Mouse (Mus musculus) intestine, embryonic 16.5 days (tissue): ENCODE measurements around the gene Gpr39. TPM values are rescaled to one million over a fixed set of nuclear protein-coding genes. Genes with fewer than 3 reads are reported as not detected.

Source experiments
- ATAC-seq: fragments of 200-750 bp; cut with Nextera tagmentation; 2 replicates; pipeline ENCODE4 v1.8.0; 2017; ENCODE audit warnings: moderate TSS enrichment, moderate library complexity
- H3K27ac ChIP-seq: fragments of 300-500 bp; sonication (generic); 2 replicates; pipeline ENCODE4 v1.5.1; 2014; ENCODE audit warnings: mild to moderate bottlenecking, low read length
- H3K27me3 ChIP-seq: fragments of 300-500 bp; sonication (generic); replicated peaks from 2 replicates; pipeline ENCODE4 v1.6.1; 2014; ENCODE audit warnings: low read length, control low read depth, mixed read lengths; ENCODE audit not compliant: control insufficient read depth, insufficient read depth
- H3K36me3 ChIP-seq: fragments of 300-500 bp; sonication (generic); 2 replicates; pipeline ENCODE4 v1.6.1; 2014; ENCODE audit warnings: low read length, control low read depth; ENCODE audit not compliant: control insufficient read depth, insufficient read depth
- H3K4me1 ChIP-seq: fragments of 300-500 bp; sonication (generic); 2 replicates; pipeline ENCODE4 v1.6.1; 2014; ENCODE audit warnings: low read length, control low read depth, mixed read lengths; ENCODE audit not compliant: control insufficient read depth, insufficient read depth
- H3K4me2 ChIP-seq: fragments of 300-500 bp; sonication (generic); 2 replicates; pipeline ENCODE4 v1.6.1; 2014; ENCODE audit warnings: low read depth, low read length, control low read depth
- H3K4me3 ChIP-seq: fragments of 300-500 bp; sonication (generic); 2 replicates; pipeline ENCODE4 v1.5.1; 2014; ENCODE audit warnings: mild to moderate bottlenecking, low read length
- H3K9ac ChIP-seq: fragments of 300-500 bp; sonication (generic); 2 replicates; pipeline ENCODE4 v1.6.1; 2014; ENCODE audit warnings: low read depth, low read length
- H3K9me3 ChIP-seq: fragments of 300-500 bp; sonication (generic); 2 replicates; pipeline ENCODE4 v1.6.1; 2016; ENCODE audit warnings: low read length, control low read depth; ENCODE audit not compliant: control insufficient read depth
- WGBS: fragments of 180-500 bp; shearing (Covaris S2); extraction: QIAGEN DNeasy Blood & Tissue Kit; methylation state at CpG from one replicate; pipeline ENCODE4 v1.1.7; 2014; 5-methylcytosine and 5-hydroxymethylcytosine counted together
- polyA plus RNA-seq: library from polyadenylated mRNA; unstranded; fragments of >200 nt; fragmentation: Nextera tagmentation; extraction: Ambion mirVana; gene quantifications from 2 replicates; pipeline ENCODE4 v1.2.1, GENCODE M21; 2015

Gene Gpr39
- polyA plus RNA-seq, 1 experiment from 2014 or later = 8.7 TPM

DNA sequence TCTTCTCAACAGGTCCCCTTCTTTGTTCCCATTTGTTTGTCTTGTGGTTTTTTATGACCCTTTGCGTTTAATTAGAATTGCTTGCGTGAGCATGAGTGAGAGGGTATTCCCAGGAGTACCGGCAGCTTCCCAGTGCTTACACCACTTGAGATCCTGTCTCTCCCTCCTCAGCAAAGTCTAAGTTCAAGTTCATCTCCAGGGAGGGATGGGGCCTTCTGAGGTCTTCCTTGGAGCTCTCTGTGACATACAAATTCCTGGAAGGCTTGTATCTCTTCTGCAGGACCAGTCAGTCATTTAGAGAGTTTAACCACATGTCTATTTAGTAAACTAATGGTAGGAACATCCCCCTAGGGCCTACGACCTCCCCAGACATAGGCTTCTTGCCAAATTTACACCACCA lies 55.1 kb downstream of the Gpr39 start:
- no peaks in the 10 kb centered on the region for H3K36me3 ChIP-seq
- H3K27me3 ChIP-seq = no peaks in the 10 kb centered on the region
- no peak overlapping the region for H3K4me2 ChIP-seq
- H3K9me3 ChIP-seq = no peaks in the 10 kb centered on the region
- WGBS = 37% methylated on average over 4 of the region's 4 CpGs
- H3K4me3 ChIP-seq = no peak overlapping the region
- H3K27ac ChIP-seq = no peak overlapping the region
- ATAC-seq = no peak
- H3K4me1 ChIP-seq = no peaks in the 10 kb centered on the region
- no peak overlapping the region for H3K9ac ChIP-seq

DNA sequence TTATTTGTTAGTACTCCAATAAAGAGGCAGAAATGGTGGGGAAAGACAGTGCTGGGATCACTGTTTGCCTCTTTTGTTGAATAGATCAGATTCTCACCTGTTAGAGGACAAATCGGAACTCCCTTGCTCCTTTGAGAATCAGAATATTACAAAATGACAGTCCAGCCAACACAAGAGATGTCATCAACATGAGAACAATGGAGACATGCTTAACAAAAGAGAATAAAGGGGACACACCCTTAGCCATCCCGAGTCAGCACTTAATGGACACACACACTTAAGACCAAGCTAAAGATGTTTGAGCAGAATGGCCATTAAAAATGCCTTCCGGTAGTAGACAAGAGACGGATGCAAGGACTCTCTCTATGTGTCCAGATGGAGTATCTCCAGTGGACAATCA lies 68.0 kb downstream of the Gpr39 start:
- Histone ChIP-seq H3K36me3 (no peaks in the 10 kb centered on the region), H3K4me1 (no peaks in the 10 kb centered on the region), H3K9ac (no peak overlapping the region), H3K27ac (no peak overlapping the region), H3K9me3 (no peaks in the 10 kb centered on the region), H3K4me3 (no peak overlapping the region), H3K4me2 (no peak overlapping the region), H3K27me3 (no peaks in the 10 kb centered on the region)
- 90% methylated on average over 4 of the region's 4 CpGs for WGBS
- no peak for ATAC-seq

DNA sequence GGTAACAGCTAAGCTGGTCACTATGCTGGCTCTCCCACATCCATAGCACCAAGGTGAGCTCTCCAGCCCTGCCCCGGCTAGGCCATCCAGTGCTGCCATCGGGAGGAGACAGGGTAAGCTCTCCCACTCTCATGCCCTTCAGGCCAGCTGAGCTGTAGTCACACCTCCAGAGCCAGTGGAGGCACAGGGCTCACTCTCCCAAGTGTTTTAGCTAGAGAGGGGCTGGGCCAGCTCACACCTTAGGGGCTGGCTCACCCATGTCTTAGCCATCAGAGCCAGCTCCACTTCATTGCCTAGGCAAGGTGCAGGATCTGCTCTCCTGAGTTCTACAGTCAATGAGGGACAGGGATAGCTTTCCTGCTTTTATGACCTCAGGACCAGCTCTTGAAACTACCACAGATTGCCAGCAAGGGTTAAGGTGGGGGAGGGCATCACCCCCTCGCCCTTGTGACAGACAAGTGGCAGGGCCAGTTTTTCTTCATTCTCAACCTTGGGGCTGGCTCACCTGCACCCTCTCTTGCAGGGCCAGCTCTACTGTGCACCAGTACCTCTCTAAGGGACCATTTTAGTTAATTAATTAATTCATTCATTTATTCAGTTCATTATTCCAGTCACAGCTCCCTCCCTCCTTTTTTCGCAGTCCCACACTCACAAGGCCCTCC lies 78.7 kb downstream of the Gpr39 start:
- Histone ChIP-seq H3K4me3 (no peak overlapping the region), H3K36me3 (no peaks in the 10 kb centered on the region), H3K9ac (no peak overlapping the region), H3K4me1 (no peaks in the 10 kb centered on the region), H3K27me3 (no peaks in the 10 kb centered on the region), H3K4me2 (no peak overlapping the region), H3K9me3 (no peaks in the 10 kb centered on the region), H3K27ac (no peak overlapping the region)
- WGBS = 75% methylated on average over 4 of the region's 4 CpGs
- peak; percentile 58; the same call in 1 of the 2 replicates for ATAC-seq

DNA sequence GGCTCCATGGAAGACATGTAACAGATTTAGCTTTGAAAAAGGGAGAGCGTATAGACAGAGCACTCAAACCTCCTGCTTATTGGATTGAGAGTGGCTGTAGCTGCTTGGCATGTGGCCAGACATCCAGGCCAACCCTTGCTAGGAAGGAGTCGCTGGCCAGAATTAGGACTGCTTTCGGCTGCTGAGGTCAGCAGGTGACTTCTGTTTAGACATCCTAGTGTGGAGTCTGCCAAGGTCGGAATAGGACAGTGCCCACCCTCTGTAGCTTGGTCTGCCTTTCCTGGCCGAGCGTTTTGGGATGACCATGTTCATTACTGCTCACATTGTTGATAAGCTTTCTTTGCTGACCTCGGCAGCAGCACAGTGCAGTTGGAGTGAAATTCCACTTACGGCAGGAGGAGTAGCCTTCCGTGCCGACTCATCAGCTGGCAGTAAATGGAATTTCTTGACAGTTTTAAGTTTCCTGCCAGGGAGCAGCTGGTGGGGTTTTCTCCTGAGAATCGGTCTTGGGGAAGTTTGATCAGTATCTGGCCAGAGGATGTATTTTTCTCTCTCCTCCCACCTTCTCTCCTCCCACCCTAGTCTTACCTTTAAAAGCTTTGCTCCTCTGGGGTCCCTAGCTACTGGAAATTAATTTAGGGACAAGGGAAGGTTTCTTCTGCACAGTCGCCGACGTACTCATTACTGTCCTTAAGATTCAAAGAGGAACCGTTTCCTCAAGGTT lies 83.3 kb downstream of the Gpr39 start:
- ATAC-seq = peak; percentile 62
- Histone ChIP-seq H3K4me3 (no peak overlapping the region), H3K4me1 (no peaks in the 10 kb centered on the region), H3K9me3 (no peaks in the 10 kb centered on the region), H3K27ac (no peak overlapping the region), H3K4me2 (no peak overlapping the region), H3K9ac (no peak overlapping the region), H3K36me3 (no peaks in the 10 kb centered on the region), H3K27me3 (no peaks in the 10 kb centered on the region)
- 51% methylated on average over 15 of the region's 15 CpGs for WGBS

DNA sequence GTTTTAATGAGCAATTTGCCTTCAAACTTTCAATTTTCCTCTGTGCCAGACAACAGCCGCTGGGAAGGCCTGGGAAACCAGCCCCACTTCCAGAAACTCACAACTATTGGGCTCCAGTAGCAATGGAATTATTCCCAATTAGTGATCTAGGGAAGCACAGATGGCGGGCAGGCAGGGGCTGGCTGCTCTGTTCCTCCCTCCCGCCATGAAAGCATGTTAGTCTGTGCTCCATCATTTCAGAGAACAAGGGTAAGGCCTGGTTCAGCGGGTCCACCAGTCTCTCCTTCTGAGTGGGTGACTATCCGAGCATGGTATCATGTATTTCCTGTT lies 83.9 kb downstream of the Gpr39 start:
- 65% methylated on average over 5 of the region's 5 CpGs for WGBS
- Histone ChIP-seq H3K36me3 (no peaks in the 10 kb centered on the region), H3K4me1 (no peaks in the 10 kb centered on the region), H3K27me3 (no peaks in the 10 kb centered on the region), H3K9me3 (no peaks in the 10 kb centered on the region), H3K4me2 (no peak overlapping the region), H3K9ac (no peak overlapping the region), H3K27ac (no peak overlapping the region), H3K4me3 (no peak overlapping the region)
- ATAC-seq = no peak

DNA sequence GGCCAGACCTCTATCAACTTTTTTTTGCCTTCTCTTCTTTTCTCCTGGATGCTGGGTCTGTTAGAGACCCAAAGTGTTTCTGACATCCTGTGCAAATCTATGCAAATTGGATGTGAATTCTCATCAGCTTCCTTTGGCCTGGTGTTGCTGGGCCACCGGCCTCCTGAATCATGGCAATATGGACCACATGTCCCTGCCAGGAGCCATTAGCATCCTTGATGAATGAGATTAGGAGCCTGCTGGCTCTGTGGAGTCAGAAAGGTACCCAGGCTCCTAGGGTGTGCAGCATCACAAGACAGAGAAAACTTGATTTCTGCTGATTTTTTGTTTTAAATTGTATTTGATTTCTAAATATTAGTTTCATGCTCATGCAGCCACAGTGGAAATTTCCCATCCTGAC lies 85.3 kb downstream of the Gpr39 start:
- 75% methylated on average over 1 of the region's 1 CpGs for WGBS

DNA sequence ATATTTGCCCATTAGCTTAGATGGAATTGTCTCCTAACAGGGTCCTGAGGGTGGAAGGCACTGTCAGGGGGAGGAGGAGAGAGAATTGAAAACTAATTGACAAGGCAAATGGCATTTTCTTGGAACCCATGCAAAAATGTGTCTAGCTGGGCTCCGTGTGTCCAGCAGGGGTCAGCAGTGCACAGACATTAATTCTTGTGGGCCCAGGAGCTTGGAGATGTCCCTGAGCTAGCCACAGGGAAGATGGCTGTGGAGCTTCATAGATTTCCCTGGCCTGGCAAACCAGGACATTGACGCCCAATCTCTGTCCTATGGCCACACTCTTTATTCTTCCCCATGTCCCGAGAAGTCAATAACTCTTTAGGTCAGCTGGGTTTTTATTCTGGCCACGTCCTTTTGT lies 113.0 kb downstream of the Gpr39 start:
- Histone ChIP-seq H3K9me3 (no peaks in the 10 kb centered on the region), H3K9ac (no peak overlapping the region), H3K27me3 (no peaks in the 10 kb centered on the region), H3K36me3 (no peaks in the 10 kb centered on the region), H3K4me1 (no peaks in the 10 kb centered on the region), H3K4me2 (no peak overlapping the region), H3K27ac (no peak overlapping the region), H3K4me3 (no peak overlapping the region)
- WGBS = 36% methylated on average over 4 of the region's 4 CpGs
- ATAC-seq = no peak

More for the DNA sequence above, 85.3 kb downstream of the Gpr39 start:
- Histone ChIP-seq H3K4me3 (no peak overlapping the region), H3K27ac (no peak overlapping the region), H3K9ac (no peak overlapping the region), H3K4me1 (no peaks in the 10 kb centered on the region), H3K27me3 (no peaks in the 10 kb centered on the region), H3K4me2 (no peak overlapping the region), H3K9me3 (no peaks in the 10 kb centered on the region), H3K36me3 (no peaks in the 10 kb centered on the region)
- ATAC-seq = no peak

DNA sequence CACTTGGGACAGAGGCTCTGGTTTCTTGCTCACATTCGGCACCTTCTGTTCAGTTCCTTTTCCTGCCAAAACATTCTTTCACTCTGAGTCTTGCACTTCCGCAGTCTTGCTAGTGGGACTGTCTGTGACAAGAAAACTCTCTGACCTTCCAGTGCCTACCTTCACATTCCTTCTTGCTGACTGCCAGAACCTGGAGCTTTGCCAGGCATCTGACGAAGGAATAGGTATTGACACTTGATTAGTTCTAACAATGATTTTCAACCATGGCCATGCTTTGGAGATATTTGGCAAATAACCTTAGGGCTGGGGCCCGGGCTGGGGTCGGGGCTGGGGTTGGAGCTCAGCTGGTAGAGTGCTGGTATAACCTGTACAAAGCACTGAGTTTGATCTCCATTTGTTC lies 123.7 kb downstream of the Gpr39 start:
- Histone ChIP-seq H3K36me3 (no peaks in the 10 kb centered on the region), H3K27ac (no peak overlapping the region), H3K9me3 (peaks cover 5% of the 10 kb centered on the region; the same call in 1 of the 2 replicates), H3K4me2 (no peak overlapping the region), H3K4me1 (no peaks in the 10 kb centered on the region), H3K9ac (no peak overlapping the region), H3K4me3 (no peak overlapping the region), H3K27me3 (no peaks in the 10 kb centered on the region)
- 90% methylated on average over 5 of the region's 5 CpGs for WGBS
- no peak for ATAC-seq

DNA sequence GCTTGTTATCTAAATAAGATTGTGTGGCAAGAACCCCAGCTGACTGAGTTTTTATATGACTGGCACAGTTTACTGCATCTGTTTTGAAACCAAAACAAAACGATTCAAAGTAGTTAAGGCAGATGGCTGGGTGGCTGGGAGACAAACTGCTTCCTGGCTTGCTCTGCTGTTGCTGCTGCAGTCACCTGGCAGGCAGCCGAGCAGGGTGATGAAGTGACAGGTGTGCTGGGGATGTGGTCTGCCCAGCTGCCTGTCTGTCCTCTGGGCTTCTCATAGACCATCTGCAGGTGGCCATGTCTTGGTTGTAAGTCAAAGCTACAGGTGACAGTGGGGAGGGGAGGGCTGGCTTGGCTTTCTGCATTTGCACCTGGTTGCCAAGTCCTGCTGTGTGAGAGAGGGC lies 131.6 kb downstream of the Gpr39 start:
- Histone ChIP-seq H3K4me1 (no peaks in the 10 kb centered on the region), H3K4me3 (no peak overlapping the region), H3K4me2 (no peak overlapping the region), H3K36me3 (no peaks in the 10 kb centered on the region), H3K27ac (no peak overlapping the region), H3K9ac (no peak overlapping the region), H3K27me3 (no peaks in the 10 kb centered on the region), H3K9me3 (no peaks in the 10 kb centered on the region)
- 41% methylated on average over 2 of the region's 2 CpGs for WGBS
- ATAC-seq = no peak
